Mouse (Mus musculus): ENCODE data around the gene 1700067P10Rik. TPM values are rescaled to one million over a fixed set of nuclear protein-coding genes. Genes with fewer than 3 reads are reported as not detected.

The 1700067P10Rik gene
- polyA plus RNA-seq, 1 experiment from 2014 or later, result not detected

DNA sequence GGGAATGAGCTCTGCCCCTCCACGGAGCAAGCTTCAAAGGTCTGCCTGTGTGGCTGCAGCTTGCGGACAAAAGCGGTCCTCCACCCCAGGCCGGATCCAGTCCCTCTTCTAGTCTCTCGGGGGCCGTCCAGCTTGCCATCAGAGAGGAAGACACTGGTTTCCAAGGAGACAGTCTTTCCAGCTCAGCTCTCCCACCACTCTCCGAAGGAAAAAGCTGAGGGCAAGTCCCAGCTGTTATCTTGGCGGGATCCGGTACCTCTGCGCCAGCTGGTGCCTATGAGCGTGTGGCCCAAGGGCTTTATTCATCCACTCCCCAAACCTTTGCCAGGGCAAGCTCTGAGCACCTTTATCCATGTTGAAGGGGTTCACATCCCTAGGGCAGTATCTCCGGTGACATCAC lies 1.2 kb downstream of the 1700067P10Rik start:
- 73% methylated on average over 12 of the region's 12 CpGs for WGBS
- Histone ChIP-seq H3K27me3 (ENCODE audit: control insufficient read depth, insufficient read depth, low read length) (peaks cover 6% of the 10 kb centered on the region; the same call in 1 of the 2 replicates), H3K4me2 (replicated peaks; ENCODE audit: low read depth, low read length) (no peak overlapping the region), H3K9ac (ENCODE audit: low read depth, low read length) (no peak overlapping the region), H3K4me3 (ENCODE audit: low read length) (no peak overlapping the region), H3K9me3 (ENCODE audit: control insufficient read depth, low read length) (no peaks in the 10 kb centered on the region), H3K4me1 (ENCODE audit: control insufficient read depth, insufficient read depth, low read length) (0 out of 2 replicates have a peak, but pooled peaks cover 6% of the 10 kb centered on the region), H3K36me3 (ENCODE audit: control insufficient read depth, insufficient read depth, low read length) (no peaks in the 10 kb centered on the region), H3K27ac (ENCODE audit: low read depth, low read length) (no peak overlapping the region)
- ATAC-seq (ENCODE audit: low FRiP score, low TSS enrichment), result no peak

DNA sequence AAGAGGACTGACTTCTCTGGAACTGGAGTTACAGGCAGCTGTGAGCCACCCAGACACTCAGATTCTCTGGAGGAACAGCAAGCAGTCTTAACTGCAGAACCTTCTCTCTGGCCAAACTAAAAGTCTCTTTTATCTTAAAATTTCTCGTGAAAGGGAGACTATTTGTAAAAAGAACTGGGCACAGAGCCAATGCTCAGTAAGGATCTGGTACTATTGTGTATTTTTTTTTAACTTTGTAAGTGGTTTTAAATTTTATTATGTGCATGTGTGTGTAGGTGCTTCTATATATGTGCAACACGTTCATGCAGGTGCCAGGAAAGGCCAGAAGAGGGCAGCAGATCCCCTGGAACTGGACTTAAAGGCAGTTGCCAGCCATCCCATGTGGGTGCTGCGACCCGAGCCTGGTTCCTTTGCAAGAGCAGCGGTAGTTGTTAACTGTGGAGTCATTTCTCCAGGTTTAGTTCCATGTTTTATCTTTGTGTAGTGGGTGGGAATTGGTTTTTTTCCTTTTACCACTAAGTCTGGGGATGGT lies 4.2 kb downstream of the 1700067P10Rik start:
- no peak overlapping the region for H3K4me3 ChIP-seq (ENCODE audit: low read length)
- H3K4me2 ChIP-seq (replicated peaks; ENCODE audit: low read depth, low read length), result no peak overlapping the region
- H3K9me3 ChIP-seq (ENCODE audit: control insufficient read depth, low read length), result no peaks in the 10 kb centered on the region
- no peaks in the 10 kb centered on the region for H3K36me3 ChIP-seq (ENCODE audit: control insufficient read depth, insufficient read depth, low read length)
- peaks cover 34% of the 10 kb centered on the region for H3K27me3 ChIP-seq (ENCODE audit: control insufficient read depth, insufficient read depth, low read length)
- ATAC-seq (ENCODE audit: low FRiP score, low TSS enrichment), result no peak
- H3K4me1 ChIP-seq (ENCODE audit: control insufficient read depth, insufficient read depth, low read length), result peaks cover 32% of the 10 kb centered on the region
- WGBS, result 70% methylated on average over 5 of the region's 5 CpGs
- H3K9ac ChIP-seq (ENCODE audit: low read depth, low read length), result no peak overlapping the region
- H3K27ac ChIP-seq (ENCODE audit: low read depth, low read length), result no peak overlapping the region

DNA sequence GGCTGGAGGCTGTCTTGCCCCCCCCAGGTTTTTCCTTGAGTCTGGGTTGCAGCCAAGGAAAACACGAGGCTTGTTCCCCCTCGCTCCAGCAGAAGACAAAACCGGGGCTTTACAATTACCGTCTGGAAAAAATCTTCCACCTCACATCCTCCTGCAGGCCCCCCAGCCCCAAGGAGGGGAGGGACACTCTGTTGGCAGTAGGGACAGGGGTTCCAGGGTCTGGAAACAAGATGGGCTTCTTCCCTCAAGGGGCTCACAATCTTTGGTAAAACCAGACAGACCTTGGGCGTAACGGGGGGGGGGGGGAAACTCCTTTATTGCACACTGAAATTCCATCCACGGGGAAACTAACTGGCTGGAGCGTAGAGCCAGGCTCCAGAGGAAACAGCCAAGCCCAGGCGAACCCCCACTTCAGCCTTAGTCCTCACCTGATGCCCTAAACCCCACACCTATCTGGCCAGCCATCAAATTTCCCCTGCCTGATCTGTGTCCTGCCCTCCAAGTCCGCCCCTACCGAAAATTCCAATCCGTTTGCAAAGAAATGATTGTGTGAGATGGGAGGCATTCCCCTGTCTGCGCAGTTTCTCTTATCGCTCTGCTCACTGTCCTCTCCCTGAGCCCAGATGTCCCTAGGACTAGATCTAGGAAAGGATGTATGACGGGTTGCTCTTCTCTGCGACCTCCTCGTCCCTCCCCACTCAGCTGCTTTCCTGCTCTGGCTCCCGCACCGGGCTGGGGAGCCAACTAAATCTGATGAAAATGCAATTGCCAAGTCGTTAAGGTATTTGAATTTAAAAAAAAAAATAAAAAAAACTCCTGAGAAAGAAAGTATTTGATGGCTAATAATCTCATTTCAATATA lies 5.9 kb downstream of the 1700067P10Rik start:
- peak overlapping the region; percentile 32; the same call in 1 of the 2 replicates for H3K4me2 ChIP-seq (replicated peaks; ENCODE audit: low read depth, low read length)
- peaks cover 39% of the 10 kb centered on the region for H3K27me3 ChIP-seq (ENCODE audit: control insufficient read depth, insufficient read depth, low read length)
- 5% methylated on average over 20 of the region's 20 CpGs for WGBS
- H3K9ac ChIP-seq (ENCODE audit: low read depth, low read length), result no peak overlapping the region
- ATAC-seq (ENCODE audit: low FRiP score, low TSS enrichment), result no peak
- H3K27ac ChIP-seq (ENCODE audit: low read depth, low read length), result no peak overlapping the region
- H3K36me3 ChIP-seq (ENCODE audit: control insufficient read depth, insufficient read depth, low read length), result no peaks in the 10 kb centered on the region
- H3K4me3 ChIP-seq (ENCODE audit: low read length), result peak overlapping the region; percentile 6; the same call in 1 of the 2 replicates
- H3K4me1 ChIP-seq (ENCODE audit: control insufficient read depth, insufficient read depth, low read length), result peaks cover 40% of the 10 kb centered on the region
- no peaks in the 10 kb centered on the region for H3K9me3 ChIP-seq (ENCODE audit: control insufficient read depth, low read length)

DNA sequence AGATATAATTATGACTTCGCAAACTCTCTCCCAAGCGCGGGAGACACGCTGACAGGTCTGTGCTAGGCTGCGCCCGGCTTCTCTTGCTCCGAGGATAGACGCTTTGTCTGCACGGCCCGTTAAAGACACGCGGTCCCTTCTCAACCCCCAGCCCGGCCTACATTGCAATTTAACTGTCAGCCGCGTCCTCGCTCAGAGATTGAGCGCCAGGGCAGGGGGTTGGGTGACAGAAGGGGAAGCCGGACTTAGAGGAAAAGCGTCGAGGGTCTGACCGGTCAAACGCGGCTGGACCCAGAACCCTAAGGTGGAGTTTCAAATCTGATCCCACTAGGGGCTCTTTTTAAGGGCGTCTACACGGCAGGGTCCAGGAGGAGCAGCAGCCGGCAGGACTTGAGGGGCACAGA lies 6.6 kb downstream of the 1700067P10Rik start:
- Histone ChIP-seq H3K4me2 (replicated peaks; ENCODE audit: low read depth, low read length) (peak overlapping the region; percentile 32; the same call in 1 of the 2 replicates), H3K4me3 (ENCODE audit: low read length) (peak overlapping the region; percentile 6; the same call in 1 of the 2 replicates), H3K4me1 (ENCODE audit: control insufficient read depth, insufficient read depth, low read length) (peaks cover 46% of the 10 kb centered on the region), H3K27ac (ENCODE audit: low read depth, low read length) (no peak overlapping the region), H3K9me3 (ENCODE audit: control insufficient read depth, low read length) (no peaks in the 10 kb centered on the region), H3K27me3 (ENCODE audit: control insufficient read depth, insufficient read depth, low read length) (peaks cover 39% of the 10 kb centered on the region), H3K9ac (ENCODE audit: low read depth, low read length) (no peak overlapping the region), H3K36me3 (ENCODE audit: control insufficient read depth, insufficient read depth, low read length) (no peaks in the 10 kb centered on the region)
- no peak for ATAC-seq (ENCODE audit: low FRiP score, low TSS enrichment)
- under 1% methylated on average over 26 of the region's 26 CpGs for WGBS

GRCm38 (mm10) chr17:48096321-48096720 lies 7.2 kb downstream of the 1700067P10Rik start:
- H3K27me3 ChIP-seq (ENCODE audit: control insufficient read depth, insufficient read depth, low read length), result peaks cover 39% of the 10 kb centered on the region
- peak overlapping the region; percentile 31; the same call in 1 of the 2 replicates for H3K4me2 ChIP-seq (replicated peaks; ENCODE audit: low read depth, low read length)
- H3K9me3 ChIP-seq (ENCODE audit: control insufficient read depth, low read length), result no peaks in the 10 kb centered on the region
- no peak overlapping the region; the same call in none of the 2 replicates for H3K4me3 ChIP-seq (ENCODE audit: low read length)
- H3K4me1 ChIP-seq (ENCODE audit: control insufficient read depth, insufficient read depth, low read length), result peaks cover 46% of the 10 kb centered on the region
- no peak for ATAC-seq (ENCODE audit: low FRiP score, low TSS enrichment)
- H3K9ac ChIP-seq (ENCODE audit: low read depth, low read length), result no peak overlapping the region
- no peak overlapping the region for H3K27ac ChIP-seq (ENCODE audit: low read depth, low read length)
- WGBS, result 6% methylated on average over 17 of the region's 17 CpGs
- no peaks in the 10 kb centered on the region for H3K36me3 ChIP-seq (ENCODE audit: control insufficient read depth, insufficient read depth, low read length)

- peak overlapping the region; percentile 60 for H3K4me2 ChIP-seq (replicated peaks; ENCODE audit: low read depth, low read length)
- no peaks in the 10 kb centered on the region for H3K36me3 ChIP-seq (ENCODE audit: control insufficient read depth, insufficient read depth, low read length)
- H3K4me1 ChIP-seq (ENCODE audit: control insufficient read depth, insufficient read depth, low read length), result peaks cover 46% of the 10 kb centered on the region
- 0 out of 2 replicates have a peak overlapping the region, but pooled peaks have one; percentile 24 for H3K27ac ChIP-seq (ENCODE audit: low read depth, low read length)
- peak; percentile 46 for ATAC-seq (ENCODE audit: low FRiP score, low TSS enrichment)
- peaks cover 39% of the 10 kb centered on the region for H3K27me3 ChIP-seq (ENCODE audit: control insufficient read depth, insufficient read depth, low read length)
- peak overlapping the region; percentile 31 for H3K4me3 ChIP-seq (ENCODE audit: low read length)
- peak overlapping the region; percentile 31; the same call in 1 of the 2 replicates for H3K9ac ChIP-seq (ENCODE audit: low read depth, low read length)
- WGBS, result under 1% methylated on average over 41 of the region's 41 CpGs
- H3K9me3 ChIP-seq (ENCODE audit: control insufficient read depth, low read length), result no peaks in the 10 kb centered on the region
Observed at GRCm38 (mm10) chr17:48097011-48097742, 8.1 kb downstream of the 1700067P10Rik start.

GRCm38 (mm10) chr17:48097743-48098527 lies 8.8 kb downstream of the 1700067P10Rik start:
- ATAC-seq (ENCODE audit: low FRiP score, low TSS enrichment), result peak; percentile 67
- peaks cover 46% of the 10 kb centered on the region for H3K4me1 ChIP-seq (ENCODE audit: control insufficient read depth, insufficient read depth, low read length)
- WGBS, result under 1% methylated on average over 31 of the region's 43 CpGs
- peak overlapping the region; percentile 60 for H3K4me2 ChIP-seq (replicated peaks; ENCODE audit: low read depth, low read length)
- H3K4me3 ChIP-seq (ENCODE audit: low read length), result peak overlapping the region; percentile 31
- H3K9ac ChIP-seq (ENCODE audit: low read depth, low read length), result 0 out of 2 replicates have a peak overlapping the region, but pooled peaks have one; percentile 31
- no peaks in the 10 kb centered on the region for H3K36me3 ChIP-seq (ENCODE audit: control insufficient read depth, insufficient read depth, low read length)
- H3K9me3 ChIP-seq (ENCODE audit: control insufficient read depth, low read length), result no peaks in the 10 kb centered on the region
- H3K27me3 ChIP-seq (ENCODE audit: control insufficient read depth, insufficient read depth, low read length), result peaks cover 39% of the 10 kb centered on the region
- H3K27ac ChIP-seq (ENCODE audit: low read depth, low read length), result peak overlapping the region; percentile 24; the same call in 1 of the 2 replicates

GRCm38 (mm10) chr17:48098528-48098890 lies 9.4 kb downstream of the 1700067P10Rik start:
- no peaks in the 10 kb centered on the region for H3K9me3 ChIP-seq (ENCODE audit: control insufficient read depth, low read length)
- H3K36me3 ChIP-seq (ENCODE audit: control insufficient read depth, insufficient read depth, low read length), result no peaks in the 10 kb centered on the region
- peak overlapping the region; percentile 24; the same call in 1 of the 2 replicates for H3K27ac ChIP-seq (ENCODE audit: low read depth, low read length)
- no peak overlapping the region for H3K9ac ChIP-seq (ENCODE audit: low read depth, low read length)
- H3K4me1 ChIP-seq (ENCODE audit: control insufficient read depth, insufficient read depth, low read length), result peaks cover 46% of the 10 kb centered on the region
- 0% methylated on average over 19 of the region's 19 CpGs for WGBS
- no peak for ATAC-seq (ENCODE audit: low FRiP score, low TSS enrichment)
- H3K27me3 ChIP-seq (ENCODE audit: control insufficient read depth, insufficient read depth, low read length), result peaks cover 39% of the 10 kb centered on the region
- H3K4me3 ChIP-seq (ENCODE audit: low read length), result peak overlapping the region; percentile 31
- peak overlapping the region; percentile 60 for H3K4me2 ChIP-seq (replicated peaks; ENCODE audit: low read depth, low read length)
